Comparison of ENCODE assay signal across 8 mouse cellular contexts in genomic region chr6:142814495-142814921, GRCm38 (mm10). TPM values are rescaled to one million over a fixed set of nuclear protein-coding genes. Genes with fewer than 3 reads are reported as not detected.
DNase-seq lines count a peak whose midpoint lies in the region; ATAC-seq and TF ChIP-seq lines count a peak whose summit lies in the region.

No protein-coding gene starts in this region.

- ATAC-seq in forebrain, embryonic 14.5 days: peak; percentile 66
- no peak for ATAC-seq in liver, embryonic 15.5 days (ENCODE audit: insufficient read depth)
- ATAC-seq in neural tube, embryonic 12.5 days (ENCODE audit: low FRiP score, low read depth): peak; percentile 42
- peak; percentile 59; the same call in 1 of the 2 replicates for ATAC-seq in stomach, postnatal 0 days (ENCODE audit: low FRiP score, low TSS enrichment)

- H3K4me3 ChIP-seq in forebrain, embryonic 14.5 days (ENCODE audit: low read depth, low read length): peak overlapping the region; percentile 19; the same call in 1 of the 2 replicates
- peak overlapping the region; percentile 41 for H3K4me3 ChIP-seq in liver, embryonic 15.5 days (replicated peaks)
- peak overlapping the region; percentile 23; the same call in 1 of the 2 replicates for H3K4me3 ChIP-seq in neural tube, embryonic 12.5 days
- peak overlapping the region; percentile 37; the same call in 1 of the 2 replicates for H3K4me3 ChIP-seq in stomach, postnatal 0 days (ENCODE audit: low read depth, low read length)

- peak overlapping the region; percentile 53 for H3K4me2 ChIP-seq in forebrain, embryonic 14.5 days (ENCODE audit: low read length)
- H3K4me2 ChIP-seq in liver, embryonic 15.5 days: peak overlapping the region; percentile 54
- peak overlapping the region; percentile 60 for H3K4me2 ChIP-seq in neural tube, embryonic 12.5 days (replicated peaks)
- peak overlapping the region; percentile 57 for H3K4me2 ChIP-seq in stomach, postnatal 0 days (replicated peaks; ENCODE audit: low read depth)

- no peaks in the 10 kb centered on the region for H3K4me1 ChIP-seq in forebrain, embryonic 14.5 days (ENCODE audit: control insufficient read depth, insufficient read depth, low read length)
- peaks cover 3% of the 10 kb centered on the region; the same call in 1 of the 2 replicates for H3K4me1 ChIP-seq in liver, embryonic 15.5 days (replicated peaks)
- no peaks in the 10 kb centered on the region for H3K4me1 ChIP-seq in neural tube, embryonic 12.5 days
- H3K4me1 ChIP-seq in stomach, postnatal 0 days (replicated peaks; ENCODE audit: control insufficient read depth, insufficient read depth): no peaks in the 10 kb centered on the region

- no peak for TF ChIP-seq EP300 in stomach, postnatal 0 days (optimal IDR thresholded peaks at IDR 0.05)

- no peaks in the 10 kb centered on the region for H3K9me3 ChIP-seq in forebrain, embryonic 14.5 days (replicated peaks; ENCODE audit: control insufficient read depth, low read length)
- H3K9me3 ChIP-seq in liver, embryonic 15.5 days (replicated peaks): no peaks in the 10 kb centered on the region
- H3K9me3 ChIP-seq in neural tube, embryonic 12.5 days: no peaks in the 10 kb centered on the region
- H3K9me3 ChIP-seq in stomach, postnatal 0 days (ENCODE audit: control insufficient read depth, low read length): no peaks in the 10 kb centered on the region

- WGBS in forebrain, embryonic 14.5 days: 5% methylated on average over 15 of the region's 15 CpGs
- WGBS in liver, embryonic 15.5 days (ENCODE audit: insufficient replicate concordance): 5% methylated on average over 15 of the region's 15 CpGs
- 5% methylated on average over 15 of the region's 15 CpGs for WGBS in neural tube, embryonic 12.5 days
- 2% methylated on average over 15 of the region's 15 CpGs for WGBS in stomach, postnatal 0 days

- peak; percentile 94 for TF ChIP-seq CTCF in stomach, postnatal 0 days (IDR thresholded peaks at IDR 0.05; ENCODE audit: low read depth)

- no peak overlapping the region for H3K27ac ChIP-seq in forebrain, embryonic 14.5 days (ENCODE audit: low read depth, low read length)
- no peak overlapping the region for H3K27ac ChIP-seq in liver, embryonic 15.5 days (replicated peaks)
- no peak overlapping the region for H3K27ac ChIP-seq in neural tube, embryonic 12.5 days
- H3K27ac ChIP-seq in stomach, postnatal 0 days (replicated peaks): no peak overlapping the region

- no peaks in the 10 kb centered on the region for H3K27me3 ChIP-seq in forebrain, embryonic 14.5 days (replicated peaks; ENCODE audit: control insufficient read depth, insufficient read depth, low read length)
- peaks cover 10% of the 10 kb centered on the region; the same call in 1 of the 2 replicates for H3K27me3 ChIP-seq in liver, embryonic 15.5 days
- H3K27me3 ChIP-seq in neural tube, embryonic 12.5 days (replicated peaks): no peaks in the 10 kb centered on the region
- H3K27me3 ChIP-seq in stomach, postnatal 0 days (ENCODE audit: control insufficient read depth, insufficient read depth, low read length): no peaks in the 10 kb centered on the region

- H3K9ac ChIP-seq in forebrain, embryonic 14.5 days (ENCODE audit: low read length): peak overlapping the region; percentile 51
- H3K9ac ChIP-seq in liver, embryonic 15.5 days: no peak overlapping the region
- no peak overlapping the region for H3K9ac ChIP-seq in neural tube, embryonic 12.5 days
- H3K9ac ChIP-seq in stomach, postnatal 0 days (ENCODE audit: low read length): no peak overlapping the region

- intact Hi-C loops in heart, postnatal 10 days (cut with DNase I): loop anchor here (2.0 to 10.0 kb wide), 2 partner anchors 36 to 150 kb away; partner anchors contain the start of gene St8sia1

- H3K36me3 ChIP-seq in forebrain, embryonic 14.5 days (ENCODE audit: control insufficient read depth, insufficient read depth, low read length): no peaks in the 10 kb centered on the region
- H3K36me3 ChIP-seq in liver, embryonic 15.5 days (replicated peaks): no peaks in the 10 kb centered on the region
- no peaks in the 10 kb centered on the region for H3K36me3 ChIP-seq in neural tube, embryonic 12.5 days
- no peaks in the 10 kb centered on the region for H3K36me3 ChIP-seq in stomach, postnatal 0 days (ENCODE audit: control insufficient read depth, insufficient read depth, low read length)

- peak; percentile 95 for DNase-seq in ES-CJ7 (ENCODE audit: low read depth, low spot score)
- DNase-seq in c-Kit-positive CD71-positive TER-119-positive erythroid progenitor cells, embryonic 14.5 days (ENCODE audit: low spot score): peak; percentile 72
- DNase-seq in forebrain, embryonic 14.5 days (ENCODE audit: low spot score): peak; percentile 97
- DNase-seq in heart, postnatal 10 days: peak; percentile 79 to 86
- DNase-seq in kidney, postnatal 4 days: peak; percentile 92 to 93
- peak; percentile 82 for DNase-seq in stomach, postnatal 0 days (ENCODE audit: low spot score)

RNA-seq across cellular contexts. Expression of gene Sult6b2, which starts 10.2 kb away (rescaled TPM):
- 0.18 TPM in 1 of 2 replicates, not detected in the other for polyA plus RNA-seq in forebrain, embryonic 14.5 days (2014; fragmentation: Nextera tagmentation; extraction: Ambion mirVana)
- total RNA-seq in heart, postnatal 10 days (2021): not detected
- polyA plus RNA-seq in liver, embryonic 15.5 days (2015; fragmentation: Nextera tagmentation; extraction: Ambion mirVana): 0.03 TPM in 1 of 2 replicates, not detected in the other
- polyA plus RNA-seq in neural tube, embryonic 12.5 days (2016; fragmentation: Nextera tagmentation; extraction: Ambion mirVana): 0.11 TPM in 1 of 2 replicates, not detected in the other
- polyA plus RNA-seq in stomach, postnatal 0 days (2015; fragmentation: Nextera tagmentation; extraction: Ambion mirVana): not detected in 2 replicates

RNA-seq across cellular contexts. Expression of gene Cmas, which starts 58.0 kb away (rescaled TPM):
- 159 and 173 TPM in 2 replicates for polyA plus RNA-seq in forebrain, embryonic 14.5 days (2014; fragmentation: Nextera tagmentation; extraction: Ambion mirVana)
- 10 to 100 TPM; 36.5 to 41.0 TPM for total RNA-seq in heart, postnatal 10 days (2021)
- polyA plus RNA-seq in liver, embryonic 15.5 days (2015; fragmentation: Nextera tagmentation; extraction: Ambion mirVana): 170 and 172 TPM in 2 replicates
- polyA plus RNA-seq in neural tube, embryonic 12.5 days (2016; fragmentation: Nextera tagmentation; extraction: Ambion mirVana): 144 and 147 TPM in 2 replicates
- polyA plus RNA-seq in stomach, postnatal 0 days (2015; fragmentation: Nextera tagmentation; extraction: Ambion mirVana): 79.5 and 80.7 TPM in 2 replicates
